Mouse (Mus musculus) ES-Bruce4 (cell line): ENCODE measurements around the gene D230025D16Rik.

Source experiments
- CTCF ChIP-seq: IDR thresholded peaks from one replicate; pipeline ENCODE4 v1.8.1; 2011; ENCODE audit warnings: low read depth, low read length
- POLR2A ChIP-seq: IDR thresholded peaks from one replicate; pipeline ENCODE4 v1.8.1; 2011; ENCODE audit warnings: low read length; ENCODE audit not compliant: insufficient read depth

DNA sequence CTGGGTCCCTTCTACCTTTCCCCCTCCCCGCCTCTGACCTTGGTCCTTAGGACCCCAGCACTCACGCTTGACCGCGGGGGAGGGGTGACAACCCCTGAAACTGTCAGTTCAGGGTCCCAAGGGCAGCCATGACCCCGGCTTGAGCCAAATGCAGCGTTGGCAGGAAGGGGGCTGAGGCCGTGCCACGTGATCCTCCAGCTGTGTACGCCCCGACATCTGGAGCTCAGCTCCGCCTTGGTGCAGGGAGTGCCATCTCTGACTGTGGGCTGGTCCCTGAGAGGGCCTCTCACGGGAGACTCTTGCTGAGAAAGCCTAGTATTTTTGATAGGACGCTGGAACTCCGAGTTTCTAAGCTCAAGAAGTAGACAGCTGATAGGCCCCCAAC is 30.0 kb downstream of the D230025D16Rik start, which contains the start of gene B3gnt9:
- no peak for TF ChIP-seq CTCF
- TF ChIP-seq POLR2A: no peak
